Mouse (Mus musculus) embryonic facial prominence, embryonic 14.5 days (tissue): ENCODE results near the gene Cpvl. TPM values are rescaled to one million over a fixed set of nuclear protein-coding genes. Genes with fewer than 3 reads are reported as not detected.

ENCODE experiments used
- ATAC-seq: fragments of 200-750 bp; cut with Nextera tagmentation; 2 replicates; pipeline ENCODE4 v1.8.0; 2017; ENCODE audit warnings: low read depth, moderate number of reproducible peaks, moderate TSS enrichment
- DNase-seq: peaks from one replicate; pipeline ENCODE4 v3.0.0-alpha.2; 2015; ENCODE audit warnings: low spot score
- H3K27ac ChIP-seq: fragments of 300-500 bp; sonication (generic); replicated peaks from 2 replicates; pipeline ENCODE4 v1.5.1; 2014; ENCODE audit warnings: low read depth, mild to moderate bottlenecking, low read length, moderate library complexity
- H3K27me3 ChIP-seq: fragments of 300-500 bp; sonication (generic); replicated peaks from 2 replicates; pipeline ENCODE4 v1.6.1; 2014; ENCODE audit warnings: low read length; ENCODE audit not compliant: control insufficient read depth, insufficient read depth
- H3K36me3 ChIP-seq: fragments of 300-500 bp; sonication (generic); 2 replicates; pipeline ENCODE4 v1.6.1; 2014; ENCODE audit warnings: low read length, mixed read lengths; ENCODE audit not compliant: control insufficient read depth, insufficient read depth
- H3K4me1 ChIP-seq: fragments of 300-500 bp; sonication (generic); 2 replicates; pipeline ENCODE4 v1.6.1; 2014; ENCODE audit warnings: antibody characterized with exemption, low read length; ENCODE audit not compliant: control insufficient read depth, insufficient read depth
- H3K4me2 ChIP-seq: fragments of 300-500 bp; sonication (generic); 2 replicates; pipeline ENCODE4 v1.6.1; 2014; ENCODE audit warnings: low read depth, mild to moderate bottlenecking, low read length, moderate library complexity, mixed read lengths
- H3K4me3 ChIP-seq: fragments of 300-500 bp; sonication (generic); 2 replicates; pipeline ENCODE4 v1.5.1; 2014; ENCODE audit warnings: low read depth, mild to moderate bottlenecking, low read length
- H3K9ac ChIP-seq: fragments of 300-500 bp; sonication (generic); 2 replicates; pipeline ENCODE4 v1.6.1; 2014; ENCODE audit warnings: low read depth, mild to moderate bottlenecking, low read length, moderate library complexity, mixed read lengths
- H3K9me3 ChIP-seq: fragments of 300-500 bp; sonication (generic); 2 replicates; pipeline ENCODE4 v1.6.1; 2016; ENCODE audit warnings: low read length; ENCODE audit not compliant: control insufficient read depth
- WGBS: fragments of 180-500 bp; shearing (Covaris S2); extraction: QIAGEN DNeasy Blood & Tissue Kit; methylation state at CpG from one replicate; pipeline ENCODE4 v1.1.7; 2014; 5-methylcytosine and 5-hydroxymethylcytosine counted together
- polyA plus RNA-seq: library from polyadenylated mRNA; unstranded; fragments of >200 nt; fragmentation: Nextera tagmentation; extraction: Ambion mirVana; gene quantifications from 2 replicates; pipeline ENCODE4 v1.2.1, GENCODE M21; 2014

The Cpvl gene
- polyA plus RNA-seq, 1 experiment from 2014 or later, result not detected

DNA sequence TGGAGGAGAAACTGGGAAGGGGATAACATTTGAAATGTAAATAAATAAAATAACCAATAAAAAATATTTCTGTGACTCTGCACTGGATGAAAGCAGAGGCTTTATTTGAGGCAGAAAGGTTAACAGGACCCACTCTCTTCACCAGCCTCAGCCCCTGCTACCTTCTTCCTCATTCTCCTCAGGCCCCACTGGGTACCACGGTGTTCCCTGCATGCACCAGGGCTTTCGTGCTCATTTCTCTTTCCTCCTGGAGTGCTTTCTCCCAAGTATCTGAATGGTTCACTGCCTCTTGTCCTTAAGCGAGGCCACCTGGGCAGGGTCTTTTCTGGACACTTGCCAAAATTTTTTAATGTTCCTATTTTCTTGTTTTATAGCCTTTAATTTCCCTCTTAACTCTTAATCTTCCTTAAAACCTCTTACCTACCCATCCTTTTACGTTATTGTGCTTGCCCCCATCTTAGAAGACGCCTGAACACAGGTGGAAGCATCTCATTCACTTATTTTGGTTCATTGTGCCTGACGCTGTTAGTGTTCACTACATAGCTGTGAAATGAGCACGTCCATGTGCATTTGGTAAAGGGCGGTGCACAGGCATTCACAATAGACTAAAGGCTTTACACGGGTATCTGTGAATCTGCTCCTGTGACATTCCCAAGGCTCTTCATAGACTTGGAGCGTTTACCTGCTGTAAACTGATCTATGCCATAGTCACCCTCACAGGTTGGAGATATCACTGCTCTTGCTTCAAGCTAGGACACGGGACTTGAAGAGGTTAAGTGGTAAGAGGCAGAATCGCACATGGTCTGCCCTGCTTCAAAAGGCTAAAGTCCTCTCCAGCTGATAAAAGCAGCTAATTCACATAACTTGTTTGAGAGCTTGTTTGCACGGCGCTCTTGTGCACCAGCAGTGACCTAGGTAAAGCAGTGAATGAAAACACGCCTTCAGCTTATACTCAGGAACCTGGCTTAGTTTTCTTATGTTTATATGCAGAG, 41.0 kb downstream of the Cpvl start:
- Histone ChIP-seq H3K9me3 (no peaks in the 10 kb centered on the region), H3K4me3 (no peak overlapping the region), H3K4me1 (peaks cover 24% of the 10 kb centered on the region), H3K27ac (no peak overlapping the region), H3K4me2 (no peak overlapping the region), H3K27me3 (no peaks in the 10 kb centered on the region), H3K36me3 (no peaks in the 10 kb centered on the region), H3K9ac (no peak overlapping the region)
- ATAC-seq (no peak), DNase-seq (no peak)
- 67% methylated on average over 15 of the region's 15 CpGs for WGBS

DNA sequence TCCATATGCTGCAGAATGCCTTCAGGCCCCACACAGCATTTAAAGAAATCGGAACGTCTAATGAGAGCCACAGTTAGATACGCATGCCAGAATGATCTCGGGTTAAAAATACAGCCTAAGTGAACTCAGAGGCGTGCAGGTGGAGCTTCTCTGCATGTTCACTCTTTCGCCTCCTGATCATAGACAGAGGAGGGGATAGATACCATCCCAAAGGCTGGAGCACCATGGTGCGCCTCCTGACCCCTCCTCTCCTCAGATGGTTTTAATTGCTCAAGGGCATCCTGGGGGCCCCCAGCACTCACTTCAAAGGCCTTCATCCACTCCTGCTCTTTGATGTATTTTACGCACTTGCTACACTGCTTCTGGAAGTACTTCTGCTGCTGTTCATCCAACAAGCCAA, 46.9 kb downstream of the Cpvl start:
- Histone ChIP-seq H3K36me3 (no peaks in the 10 kb centered on the region), H3K4me2 (no peak overlapping the region), H3K9me3 (no peaks in the 10 kb centered on the region), H3K27ac (no peak overlapping the region), H3K4me3 (no peak overlapping the region), H3K27me3 (no peaks in the 10 kb centered on the region), H3K9ac (no peak overlapping the region), H3K4me1 (peaks cover 5% of the 10 kb centered on the region; the same call in 1 of the 2 replicates)
- WGBS, result 37% methylated on average over 8 of the region's 8 CpGs
- no peak for DNase-seq
- ATAC-seq, result no peak

DNA sequence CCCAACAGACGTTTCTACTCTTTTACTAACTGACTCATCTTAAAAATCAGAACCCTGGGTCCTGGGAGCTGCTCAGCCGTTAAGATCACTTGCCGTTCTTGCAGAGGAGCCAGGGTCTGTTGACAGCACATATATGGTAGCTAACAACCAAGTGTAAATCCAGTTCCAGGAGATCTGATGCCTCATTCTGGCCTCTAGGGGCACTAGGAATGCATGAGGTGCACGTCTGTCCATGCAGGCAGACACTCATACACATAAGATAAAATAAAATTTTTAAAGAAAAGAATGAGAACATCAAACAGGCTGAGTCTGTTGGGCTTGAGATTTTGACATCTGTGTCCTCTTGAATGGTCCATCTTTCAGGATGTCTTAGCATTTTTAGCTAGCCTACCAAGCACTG, 48.6 kb downstream of the Cpvl start:
- no peaks in the 10 kb centered on the region for H3K9me3 ChIP-seq
- H3K4me1 ChIP-seq, result peaks cover 5% of the 10 kb centered on the region; the same call in 1 of the 2 replicates
- H3K27me3 ChIP-seq, result no peaks in the 10 kb centered on the region
- no peak overlapping the region for H3K27ac ChIP-seq
- no peak overlapping the region for H3K9ac ChIP-seq
- 62% methylated on average over 4 of the region's 4 CpGs for WGBS
- ATAC-seq (no peak), DNase-seq (no peak)
- no peaks in the 10 kb centered on the region for H3K36me3 ChIP-seq
- no peak overlapping the region for H3K4me3 ChIP-seq
- no peak overlapping the region for H3K4me2 ChIP-seq

DNA sequence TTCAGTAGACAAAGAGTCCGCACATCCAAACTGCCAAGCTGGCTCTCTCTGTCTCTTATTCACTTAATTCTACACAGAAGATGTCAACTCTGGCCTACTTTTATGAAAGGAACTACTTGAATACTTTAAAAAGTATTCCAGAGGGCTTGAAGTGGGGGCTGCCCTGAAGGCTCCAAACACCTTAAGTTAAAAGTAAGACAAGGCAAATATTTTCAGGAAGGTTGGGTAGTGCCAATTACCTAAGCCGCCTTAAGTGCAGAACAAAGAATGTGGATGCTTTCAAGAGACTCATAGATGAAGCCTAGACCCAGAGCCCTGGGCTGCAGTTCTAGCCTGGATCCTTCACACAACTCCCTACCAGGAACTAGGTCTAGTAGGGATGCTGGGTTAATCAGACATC, 52.3 kb downstream of the Cpvl start:
- ATAC-seq (no peak), DNase-seq (no peak)
- Histone ChIP-seq H3K4me2 (no peak overlapping the region), H3K27me3 (no peaks in the 10 kb centered on the region), H3K4me1 (no peaks in the 10 kb centered on the region; the same call in 1 of the 2 replicates), H3K36me3 (no peaks in the 10 kb centered on the region), H3K9ac (no peak overlapping the region), H3K9me3 (no peaks in the 10 kb centered on the region), H3K27ac (no peak overlapping the region), H3K4me3 (no peak overlapping the region)
- 86% methylated on average over 2 of the region's 2 CpGs for WGBS

DNA sequence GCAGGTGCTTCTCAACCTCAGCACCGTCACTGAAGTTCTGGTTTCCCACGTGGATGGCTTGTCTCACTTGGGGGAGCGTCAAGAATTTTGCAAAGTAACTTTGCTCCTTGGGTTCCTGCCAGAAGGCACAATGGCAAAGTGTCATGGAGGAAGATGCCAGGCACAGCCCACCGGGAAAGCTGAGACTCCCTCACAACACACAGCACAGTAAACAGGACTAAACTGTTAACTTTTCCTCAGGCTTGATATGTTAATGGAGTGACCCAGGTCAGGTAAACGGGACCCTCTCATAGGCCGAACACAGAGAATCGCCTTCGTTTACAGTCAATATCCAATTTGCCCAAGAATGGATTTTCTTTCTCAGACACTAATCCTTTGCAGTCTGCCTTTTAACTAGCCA, 53.3 kb downstream of the Cpvl start:
- H3K4me2 ChIP-seq, result no peak overlapping the region
- H3K4me1 ChIP-seq, result no peaks in the 10 kb centered on the region
- no peak overlapping the region for H3K4me3 ChIP-seq
- no peaks in the 10 kb centered on the region for H3K27me3 ChIP-seq
- no peak overlapping the region for H3K9ac ChIP-seq
- WGBS, result 61% methylated on average over 8 of the region's 8 CpGs
- H3K9me3 ChIP-seq, result no peaks in the 10 kb centered on the region
- no peak for ATAC-seq
- no peak for DNase-seq
- no peaks in the 10 kb centered on the region for H3K36me3 ChIP-seq
- no peak overlapping the region for H3K27ac ChIP-seq

DNA sequence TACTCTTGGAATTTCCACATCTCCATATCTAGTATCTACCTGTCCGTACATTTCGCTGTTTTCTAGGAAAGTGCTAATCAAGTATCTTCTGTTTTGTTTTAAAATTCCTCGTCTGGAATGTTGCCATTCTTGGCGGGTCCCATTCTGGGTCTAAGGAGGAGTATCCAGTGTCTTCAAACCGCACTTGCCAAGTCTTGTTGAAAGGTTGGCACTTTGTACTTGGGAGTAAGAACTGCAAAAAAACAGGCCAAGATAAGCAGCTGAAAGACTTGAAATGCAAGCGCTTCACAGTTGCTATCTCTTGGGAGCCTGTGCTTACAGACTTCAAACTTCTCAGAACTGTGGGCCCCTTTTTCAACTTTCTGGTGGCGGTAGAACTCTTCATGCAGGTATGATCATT, 58.4 kb downstream of the Cpvl start:
- DNase-seq (peak; percentile 58), ATAC-seq (no peak)

DNA sequence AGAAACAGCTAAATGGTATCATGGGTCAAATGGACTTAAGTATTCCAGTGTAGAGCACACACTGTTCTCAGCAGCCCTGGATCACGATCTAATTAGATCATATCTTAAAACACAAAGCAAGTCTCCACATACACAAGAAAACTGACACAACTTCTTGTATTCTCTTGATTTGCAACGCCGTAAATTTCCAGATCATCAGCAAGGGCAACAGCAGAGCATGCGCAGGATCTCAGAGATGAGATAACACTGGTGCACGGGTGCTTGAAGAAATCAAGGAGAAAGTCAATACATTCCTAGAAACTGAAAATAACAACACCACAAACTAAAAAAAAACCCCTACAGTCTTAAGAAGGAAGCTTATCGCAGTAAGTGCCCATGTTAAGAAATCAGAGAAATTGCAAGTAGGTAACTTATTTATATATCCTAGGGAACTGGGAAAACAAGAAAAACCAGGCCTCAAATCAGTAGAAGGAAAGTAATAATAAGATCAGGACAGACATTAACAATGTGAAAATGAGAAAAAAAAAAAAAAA, 61.4 kb downstream of the Cpvl start:
- no peak overlapping the region for H3K4me2 ChIP-seq
- H3K27ac ChIP-seq, result no peak overlapping the region
- H3K27me3 ChIP-seq, result no peaks in the 10 kb centered on the region
- H3K36me3 ChIP-seq, result no peaks in the 10 kb centered on the region
- no peak overlapping the region for H3K9ac ChIP-seq
- ATAC-seq, result no peak
- peaks cover 3% of the 10 kb centered on the region for H3K4me1 ChIP-seq
- H3K9me3 ChIP-seq, result no peaks in the 10 kb centered on the region
- no peak for DNase-seq
- WGBS, result 93% methylated on average over 6 of the region's 6 CpGs
- H3K4me3 ChIP-seq, result no peak overlapping the region

More for the DNA sequence above, 58.4 kb downstream of the Cpvl start:
- Histone ChIP-seq H3K27ac (no peak overlapping the region), H3K4me1 (no peaks in the 10 kb centered on the region; the same call in 1 of the 2 replicates), H3K36me3 (no peaks in the 10 kb centered on the region), H3K4me3 (no peak overlapping the region), H3K4me2 (no peak overlapping the region), H3K9me3 (no peaks in the 10 kb centered on the region), H3K9ac (no peak overlapping the region), H3K27me3 (no peaks in the 10 kb centered on the region)
- WGBS, result 65% methylated on average over 7 of the region's 7 CpGs

DNA sequence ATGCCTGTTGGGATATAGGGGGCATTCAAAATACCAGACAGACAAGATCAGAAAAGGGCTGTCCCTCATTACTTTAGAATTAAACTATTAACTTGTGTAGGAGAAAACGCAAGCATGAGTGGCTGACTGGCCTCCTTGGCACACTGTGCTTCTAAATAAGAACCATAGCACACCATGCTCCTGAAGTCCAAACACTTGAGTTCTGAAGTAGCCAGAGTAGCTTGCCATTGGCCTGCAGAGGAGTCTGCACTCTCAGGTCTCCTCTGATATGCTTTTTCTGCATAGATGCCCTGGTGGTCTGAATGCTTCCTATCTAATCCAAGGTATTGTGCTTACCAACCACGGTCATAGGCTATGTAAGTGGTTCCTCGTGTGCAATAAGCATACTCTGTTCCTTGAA, 63.1 kb downstream of the Cpvl start:
- no peak overlapping the region for H3K4me3 ChIP-seq
- H3K9me3 ChIP-seq, result no peaks in the 10 kb centered on the region
- H3K27me3 ChIP-seq, result no peaks in the 10 kb centered on the region
- DNase-seq (no peak), ATAC-seq (no peak)
- 81% methylated on average over 3 of the region's 3 CpGs for WGBS
- peaks cover 3% of the 10 kb centered on the region for H3K4me1 ChIP-seq
- no peak overlapping the region for H3K4me2 ChIP-seq
- no peak overlapping the region for H3K9ac ChIP-seq
- no peaks in the 10 kb centered on the region for H3K36me3 ChIP-seq
- H3K27ac ChIP-seq, result no peak overlapping the region
